Mouse (Mus musculus) embryo, embryonic 10 days (tissue): ENCODE results near the gene Farsa.
"Not testable (repeated sequence)": the region's sequence is repeated elsewhere in the genome, so short reads cannot be mapped to it uniquely, and the experiment has no call there.

ENCODE experiments used
- DNase-seq: peaks from one replicate; pipeline ENCODE4 v3.0.0-alpha.2; 2015; ENCODE audit warnings: low spot score

Gene Farsa

GRCm38 (mm10) chr8:84856864-84857441 is at the start of gene Farsa:
Gene Farsa, plus strand, starts transcription at chr8:84856989.
- DNase-seq, result peak; percentile 99

DNA sequence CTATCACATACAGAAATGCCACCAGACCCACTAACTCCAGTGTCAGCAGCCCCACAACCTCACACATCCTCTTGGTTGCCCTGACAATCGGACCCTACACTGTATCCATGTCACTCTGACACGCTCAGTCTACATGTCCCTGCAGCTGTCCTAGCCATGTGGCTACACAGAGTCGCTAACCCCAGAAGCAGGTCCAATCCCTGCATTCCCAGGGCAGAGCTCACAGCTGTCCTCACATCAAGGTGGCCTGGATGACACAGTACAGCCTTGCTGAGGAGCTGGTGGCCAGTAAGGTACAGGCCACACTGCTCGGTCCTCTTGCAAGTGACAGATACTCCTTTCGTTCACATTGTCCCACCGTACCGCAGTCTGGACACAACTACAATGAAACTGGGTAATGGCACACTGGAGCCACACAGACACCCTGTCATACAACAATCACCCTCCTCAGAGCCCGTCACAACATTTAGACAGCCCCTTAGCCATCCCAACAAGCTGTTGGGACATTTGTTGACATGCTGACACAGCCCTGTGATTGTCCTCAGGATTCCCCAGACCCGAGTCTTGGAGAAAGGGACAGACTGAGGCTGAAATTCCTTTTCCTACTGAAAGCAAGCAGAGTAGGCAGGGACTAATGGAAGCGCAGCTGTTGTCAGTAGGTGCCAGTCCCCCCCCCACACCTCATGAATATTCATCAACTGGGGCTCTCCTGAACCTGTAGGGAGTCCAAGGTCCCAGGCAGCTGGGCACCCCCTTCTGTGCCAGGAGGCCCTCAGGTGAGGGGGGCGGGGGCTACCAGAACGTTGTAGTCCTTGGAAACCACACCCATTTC is 47.5 kb upstream of the Farsa start:
- no peak for DNase-seq

DNA sequence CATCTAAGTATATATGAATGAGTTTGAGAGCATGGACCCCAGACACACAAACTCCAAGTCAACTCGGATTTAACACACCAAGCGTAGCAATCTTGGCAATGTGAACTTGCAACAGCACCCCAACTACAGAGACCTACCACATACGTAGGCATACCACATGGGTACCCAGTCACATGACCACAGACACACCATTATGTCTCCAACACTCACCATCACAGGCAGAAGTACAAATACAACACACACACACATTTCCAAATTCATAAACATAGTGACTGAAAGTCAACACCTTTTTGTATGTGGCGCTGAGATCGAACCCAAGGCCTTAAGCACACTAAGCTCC is 46.9 kb upstream of the Farsa start:
- no peak for DNase-seq

DNA sequence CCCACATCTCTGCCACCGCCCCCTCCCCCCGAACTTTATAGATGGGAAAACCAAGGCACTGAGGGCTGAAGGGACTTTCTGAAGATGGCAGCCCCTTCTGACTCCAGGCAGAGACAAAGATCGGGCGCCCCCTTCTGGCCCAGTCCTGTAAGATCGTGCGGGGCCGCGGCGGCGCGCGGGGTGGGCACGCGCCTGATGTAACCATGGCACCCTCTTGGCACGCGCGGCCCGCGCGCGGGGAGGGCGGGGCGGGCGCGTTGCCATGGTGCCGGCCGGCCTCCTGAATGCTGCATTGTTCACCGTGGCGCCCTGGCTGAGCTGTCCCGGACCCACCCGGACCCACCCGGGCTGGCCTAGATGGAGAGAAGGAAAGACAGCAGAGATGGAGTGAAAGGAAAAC is 45.9 kb upstream of the Farsa start:
- peak; percentile 78 for DNase-seq

GRCm38 (mm10) chr8:84811303-84811702 is 45.5 kb upstream of the Farsa start:
- DNase-seq, result no peak

- peak; percentile 80 for DNase-seq
These were observed 43.7 kb upstream of the Farsa start for GRCm38 (mm10) chr8:84813059-84813458.

DNA sequence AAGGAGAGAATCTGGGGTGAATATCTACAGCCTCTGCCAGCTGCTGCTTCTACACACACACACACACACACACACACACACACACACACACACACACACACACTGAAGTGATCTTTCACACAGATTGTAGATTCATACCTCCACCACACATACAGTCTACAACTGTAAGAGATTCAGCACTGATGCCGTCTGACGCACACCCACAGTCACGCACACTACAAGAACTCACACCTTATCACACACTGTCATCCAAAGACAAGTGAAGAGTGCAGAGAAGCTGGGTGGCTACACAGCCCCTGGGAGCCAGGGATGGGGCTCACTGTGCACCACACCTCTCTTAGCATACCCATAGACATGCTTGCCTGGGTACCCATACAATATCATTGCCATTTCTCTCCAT is 43.0 kb upstream of the Farsa start:
- DNase-seq, result no peak

DNA sequence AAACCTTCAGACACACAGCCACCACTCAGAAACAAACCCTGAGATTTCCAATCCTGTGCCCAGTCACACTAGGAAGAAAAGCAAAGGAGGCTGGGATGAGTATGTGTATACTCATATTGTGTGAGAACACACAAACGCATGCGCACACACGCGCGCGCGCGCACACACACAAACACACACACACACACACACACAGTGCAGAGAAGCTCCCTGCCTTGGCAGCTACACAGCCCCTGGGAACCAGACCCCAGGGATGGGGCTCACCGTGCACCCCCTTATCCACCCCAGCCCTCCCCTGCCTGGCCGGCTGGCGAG is 42.6 kb upstream of the Farsa start:
- no peak for DNase-seq

GRCm38 (mm10) chr8:84814555-84815441 is 42.0 kb upstream of the Farsa start:
- no peak for DNase-seq

- peak; percentile 91 for DNase-seq
These were observed 41.2 kb upstream of the Farsa start for GRCm38 (mm10) chr8:84815547-84815946.

DNA sequence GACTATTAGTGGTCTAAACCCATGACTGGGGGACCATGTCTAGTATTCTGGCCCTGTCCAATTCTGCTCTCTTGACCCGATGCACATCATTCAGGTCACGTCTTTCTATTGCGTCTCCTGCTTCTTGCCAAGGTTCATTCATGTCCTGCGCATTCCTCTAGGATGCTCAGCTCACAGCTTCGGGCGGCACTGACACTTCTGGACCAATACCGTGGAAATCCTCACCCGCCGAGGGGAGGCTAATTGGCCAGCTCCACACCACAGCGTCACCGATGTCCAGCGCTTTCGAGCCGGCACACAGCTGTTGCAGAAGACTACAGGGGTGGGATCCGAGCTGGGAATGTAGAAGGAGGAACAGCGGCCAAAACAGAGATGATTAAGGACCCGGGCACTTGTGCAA is 40.7 kb upstream of the Farsa start:
- no peak for DNase-seq

- no peak for DNase-seq
These were observed 34.1 kb upstream of the Farsa start, which contains the start of gene Dand5 for GRCm38 (mm10) chr8:84822723-84823122. Gene Dand5, minus strand, starts transcription at chr8:84822823.

GRCm38 (mm10) chr8:84823653-84824052 is 33.1 kb upstream of the Farsa start:
- DNase-seq, result peak; percentile 88

DNA sequence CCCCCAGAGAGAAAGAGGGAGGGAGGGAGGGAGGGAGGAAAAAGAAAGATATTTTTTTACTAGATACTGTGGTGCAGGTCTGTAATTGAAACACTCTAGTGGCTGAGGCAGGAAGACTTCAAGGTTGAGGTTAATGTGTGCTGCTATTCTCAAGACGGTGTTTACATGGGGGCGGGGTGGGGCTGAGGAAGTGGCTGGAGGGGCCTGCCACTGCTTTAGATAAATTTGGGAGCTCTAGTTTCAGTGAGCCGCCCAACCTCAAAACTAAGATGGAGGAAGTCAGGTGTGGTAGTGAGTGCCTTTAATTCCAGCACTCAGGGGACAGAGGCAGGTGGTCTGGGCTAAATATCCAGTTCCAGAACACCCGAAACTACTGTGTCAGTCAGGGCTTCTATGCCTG is 31.2 kb upstream of the Farsa start:
- no peak for DNase-seq

DNA sequence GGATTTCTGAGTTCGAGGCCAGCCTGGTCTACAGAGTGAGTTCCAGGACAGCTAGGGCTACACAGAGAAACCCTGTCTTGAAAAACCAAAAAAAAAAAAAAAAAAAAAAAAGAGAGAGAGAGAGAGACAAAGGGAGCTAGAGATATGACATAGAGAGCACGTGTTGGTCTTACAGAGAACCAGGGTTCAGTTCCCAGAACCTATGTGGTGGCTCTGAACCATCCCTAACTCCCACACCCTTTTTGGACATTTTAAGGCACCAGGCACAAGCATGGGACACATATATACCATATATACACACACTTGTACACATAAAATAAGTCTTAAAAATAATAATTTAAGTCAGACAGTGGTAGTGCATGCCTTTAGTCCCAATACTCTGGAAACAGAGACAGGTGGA is 30.3 kb upstream of the Farsa start:
- not testable (repeated sequence) for DNase-seq

DNA sequence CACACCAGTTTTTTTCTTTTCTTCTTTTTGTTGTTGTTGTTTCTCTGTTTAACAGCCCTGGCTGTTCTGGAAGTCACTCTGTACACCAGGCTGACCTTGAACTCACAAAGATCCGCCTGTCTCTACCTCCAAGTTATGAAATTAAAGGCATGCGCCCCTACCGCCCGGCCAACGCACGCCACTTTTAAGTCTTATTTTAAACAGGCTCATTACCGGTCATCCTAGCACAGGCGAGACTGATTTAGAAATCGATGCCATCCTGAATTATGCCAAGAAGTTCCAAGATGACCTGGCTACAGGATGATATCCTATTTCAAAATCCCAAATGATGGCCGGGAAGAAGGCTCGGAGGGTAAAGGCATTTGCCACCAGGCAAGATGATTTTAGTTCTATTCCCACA is 25.3 kb upstream of the Farsa start, which contains the start of gene Gadd45gip1:
Gene Gadd45gip1, plus strand, starts transcription at position 33 of the 400 bp plus-strand sequence.
- no peak for DNase-seq

GRCm38 (mm10) chr8:84832034-84832717 is 24.6 kb upstream of the Farsa start:
- peak; percentile 78 for DNase-seq

GRCm38 (mm10) chr8:84832759-84833742 is 23.7 kb upstream of the Farsa start:
- no peak for DNase-seq

DNA sequence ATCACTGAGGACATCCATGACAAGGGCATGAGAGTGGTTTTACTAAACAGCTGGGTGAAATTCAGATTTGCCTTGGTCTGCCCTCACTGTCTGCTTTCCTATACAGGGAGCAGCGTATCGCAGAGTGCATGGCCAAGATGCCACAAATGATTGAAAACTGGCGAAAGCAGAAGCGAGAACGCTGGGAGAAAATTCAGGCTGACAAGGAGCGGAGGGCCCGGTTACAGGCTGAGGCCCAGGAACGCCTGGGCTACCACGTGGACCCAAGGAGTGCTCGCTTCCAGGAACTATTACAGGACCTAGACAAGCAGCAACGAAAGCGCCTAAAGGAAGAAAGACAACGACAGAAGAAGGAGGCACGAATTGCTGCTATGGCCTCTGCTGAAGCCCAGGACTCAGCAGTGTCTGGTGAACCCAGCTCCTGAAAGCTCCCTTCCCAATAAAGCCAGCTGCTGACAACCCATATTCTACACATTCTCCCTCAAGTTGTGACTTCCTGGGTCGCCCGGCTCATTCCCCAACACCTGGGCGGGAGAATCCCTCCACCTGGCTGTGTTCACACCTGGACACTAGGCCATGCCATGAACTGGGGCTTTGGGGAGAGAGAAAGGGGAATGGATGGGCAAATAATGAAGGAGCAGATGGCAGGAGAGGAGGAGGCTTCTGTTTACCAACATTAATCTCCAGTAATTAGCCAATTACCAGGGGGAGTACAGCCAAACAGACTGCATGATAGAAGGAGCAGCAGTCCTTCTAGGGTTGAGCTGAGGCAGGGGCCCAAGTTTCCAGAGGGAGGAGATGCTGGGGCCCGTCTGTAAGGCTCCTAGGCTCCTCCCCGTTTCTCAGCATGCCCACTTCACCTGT is 22.6 kb upstream of the Farsa start:
- no peak for DNase-seq
